Mouse (Mus musculus) C3H10T1/2 (cell line): ENCODE measurements around the gene Zfp869. TPM values are rescaled to one million over a fixed set of nuclear protein-coding genes. Genes with fewer than 3 reads are reported as not detected.

ENCODE experiments used
- polyA plus RNA-seq, 2 experiments: library from polyadenylated mRNA; unstranded; fragments of >200 nt; fragmentation: generic; extraction: Trizol; gene quantifications; one replicate each; pipeline ENCODE4 v1.2.1; 2012; ENCODE audit warnings: missing spikeins in 2 of 2

Gene Zfp869
- polyA plus RNA-seq: 1 to 10 TPM in 1 of 2 experiments, under 1 TPM in 1; 0.20 to 4.4 TPM

GRCm38 (mm10) chr8:69710624-69711023 lies at the start of gene Zfp869:
TSS of gene Zfp869 (minus strand) at chr8:69710724.

GRCm38 (mm10) chr8:69749544-69750454 lies 39.3 kb upstream of the Zfp869 start, which contains the start of gene Zfp963:
TSS of gene Zfp963 (minus strand) at chr8:69749970.

Other genes starting within 250 kb of the Zfp869 start
- not detected for gene Gm7697, start 187.7 kb downstream of the Zfp869 start, polyA plus RNA-seq
- gene Zfp868, start 85.2 kb downstream of the Zfp869 start, polyA plus RNA-seq: 1 to 10 TPM in 1 of 2 experiments, under 1 TPM in 1; 0.18 to 3.5 TPM
- gene Zfp964, start 56.2 kb downstream of the Zfp869 start, polyA plus RNA-seq: under 1 TPM; 0.04 to 0.83 TPM
- gene Zfp963, start 39.2 kb upstream of the Zfp869 start, polyA plus RNA-seq: 1 to 10 TPM in 1 of 2 experiments, under 1 TPM in 1; 0.02 to 1.9 TPM
- not detected for gene Gm20422, start 64.2 kb upstream of the Zfp869 start, polyA plus RNA-seq
- gene Atp13a1, start 80.4 kb upstream of the Zfp869 start, polyA plus RNA-seq: 10 to 100 TPM; 23.6 to 31.8 TPM
- 1 to 10 TPM in 1 of 2 experiments, under 1 TPM in 1; 0.37 to 9.5 TPM for gene Zfp866, start 80.5 kb upstream of the Zfp869 start, polyA plus RNA-seq
- gene Gmip, start 98.0 kb upstream of the Zfp869 start, polyA plus RNA-seq: 10 to 100 TPM in 1 of 2 experiments, 1 to 10 TPM in 1; 4.1 to 11.5 TPM
- gene Lpar2, start 111.7 kb upstream of the Zfp869 start, polyA plus RNA-seq: 1 to 10 TPM; 3.0 to 3.5 TPM
- 1 to 10 TPM; 2.6 to 3.5 TPM for gene Pbx4, start 121.8 kb upstream of the Zfp869 start, polyA plus RNA-seq
- gene Cilp2, start 177.0 kb upstream of the Zfp869 start, polyA plus RNA-seq: under 1 TPM in 1 of 2 experiments, not detected in 1; 0.07 TPM
- under 1 TPM; 0.13 to 0.72 TPM for gene Tssk6, start 191.5 kb upstream of the Zfp869 start, polyA plus RNA-seq
- 100 to 1,000 TPM; 233 to 235 TPM for gene Ndufa13, start 191.8 kb upstream of the Zfp869 start, polyA plus RNA-seq
- gene Yjefn3, start 192.0 kb upstream of the Zfp869 start, polyA plus RNA-seq: 10 to 100 TPM in 1 of 2 experiments, 1 to 10 TPM in 1; 8.5 to 22.4 TPM